Mouse (Mus musculus) hindbrain, embryonic 12.5 days (tissue): ENCODE results near the gene Dtx3. TPM values are rescaled to one million over a fixed set of nuclear protein-coding genes. Genes with fewer than 3 reads are reported as not detected.

ENCODE experiments used
- ATAC-seq: fragments of 200-750 bp; cut with Nextera tagmentation; 2 replicates; pipeline ENCODE4 v1.8.0; 2017; ENCODE audit warnings: moderate TSS enrichment; ENCODE audit not compliant: low FRiP score
- H3K27ac ChIP-seq: fragments of 300-500 bp; sonication (generic); 2 replicates; pipeline ENCODE4 v1.5.1; 2016; ENCODE audit warnings: mild to moderate bottlenecking
- H3K27me3 ChIP-seq: fragments of 300-500 bp; sonication (generic); 2 replicates; pipeline ENCODE4 v1.6.1; 2016; ENCODE audit warnings: mild to moderate bottlenecking
- H3K36me3 ChIP-seq: fragments of 300-500 bp; sonication (generic); 2 replicates; pipeline ENCODE4 v1.6.1; 2016; ENCODE audit warnings: mild to moderate bottlenecking
- H3K4me1 ChIP-seq: fragments of 300-500 bp; sonication (generic); 2 replicates; pipeline ENCODE4 v1.6.1; 2016
- H3K4me2 ChIP-seq: fragments of 300-500 bp; sonication (generic); replicated peaks from 2 replicates; pipeline ENCODE4 v1.6.1; 2016; ENCODE audit warnings: mild to moderate bottlenecking
- H3K4me3 ChIP-seq: fragments of 300-500 bp; sonication (generic); 2 replicates; pipeline ENCODE4 v1.5.1; 2016; ENCODE audit warnings: mild to moderate bottlenecking
- H3K9ac ChIP-seq: fragments of 300-500 bp; sonication (generic); 2 replicates; pipeline ENCODE4 v1.6.1; 2016; ENCODE audit warnings: mild to moderate bottlenecking, moderate library complexity
- H3K9me3 ChIP-seq: fragments of 300-500 bp; sonication (generic); replicated peaks from 2 replicates; pipeline ENCODE4 v1.6.1; 2016; ENCODE audit warnings: mild to moderate bottlenecking
- WGBS: fragments of 180-500 bp; shearing (Covaris S2); methylation state at CpG from one replicate; pipeline ENCODE4 v1.1.7; 2016; 5-methylcytosine and 5-hydroxymethylcytosine counted together
- polyA plus RNA-seq: library from polyadenylated mRNA; unstranded; fragments of >200 nt; fragmentation: Nextera tagmentation; extraction: Ambion mirVana; gene quantifications from 2 replicates; pipeline ENCODE4 v1.2.1, GENCODE M21; 2016

The Dtx3 gene
- polyA plus RNA-seq, 1 experiment from 2014 or later: 199 TPM

- Histone ChIP-seq H3K9ac (peak overlapping the region; percentile 88; the same call in 1 of the 2 replicates), H3K27ac (peak overlapping the region; percentile 87), H3K36me3 (peaks cover 21% of the 10 kb centered on the region; the same call in 1 of the 2 replicates), H3K4me3 (0 out of 2 replicates have a peak overlapping the region, but pooled peaks have one; percentile 63), H3K9me3 (no peaks in the 10 kb centered on the region), H3K27me3 (no peaks in the 10 kb centered on the region), H3K4me1 (peaks cover 47% of the 10 kb centered on the region), H3K4me2 (peak overlapping the region; percentile 96)
- ATAC-seq: no peak
- WGBS: 34% methylated on average over 14 of the region's 14 CpGs
Observed at GRCm38 (mm10) chr10:127190398-127191190, 4.9 kb downstream of the Dtx3 start.

- Histone ChIP-seq H3K9me3 (no peaks in the 10 kb centered on the region), H3K4me1 (peaks cover 47% of the 10 kb centered on the region), H3K4me3 (peak within 1 kb of the TSS; percentile 63), H3K36me3 (peaks cover 22% of the 10 kb centered on the region; the same call in 1 of the 2 replicates), H3K27me3 (no peaks in the 10 kb centered on the region), H3K9ac (peak within 1 kb of the TSS; percentile 88), H3K27ac (peak within 1 kb of the TSS; percentile 87), H3K4me2 (peak within 1 kb of the TSS; percentile 96)
- under 1% methylated on average over 35 of the region's 35 CpGs for WGBS
- ATAC-seq: no peak
Observed at GRCm38 (mm10) chr10:127189651-127190381, 5.7 kb downstream of the Dtx3 start, which contains the start of gene Arhgef25. TSS of gene Arhgef25 (minus strand) at chr10:127190083.

GRCm38 (mm10) chr10:127189116-127189650 is 6.3 kb downstream of the Dtx3 start:
- Histone ChIP-seq H3K4me3 (peak overlapping the region; percentile 63), H3K4me1 (peaks cover 47% of the 10 kb centered on the region), H3K36me3 (peaks cover 22% of the 10 kb centered on the region; the same call in 1 of the 2 replicates), H3K27ac (peak overlapping the region; percentile 87), H3K4me2 (peak overlapping the region; percentile 96), H3K27me3 (0 out of 2 replicates have a peak, but pooled peaks cover 5% of the 10 kb centered on the region), H3K9ac (peak overlapping the region; percentile 88), H3K9me3 (no peaks in the 10 kb centered on the region)
- ATAC-seq: peak; percentile 9
- under 1% methylated on average over 26 of the region's 26 CpGs for WGBS

- Histone ChIP-seq H3K4me3 (peak overlapping the region; percentile 63), H3K4me1 (peaks cover 52% of the 10 kb centered on the region), H3K9ac (peak overlapping the region; percentile 88), H3K27ac (peak overlapping the region; percentile 87), H3K4me2 (peak overlapping the region; percentile 96), H3K9me3 (no peaks in the 10 kb centered on the region), H3K27me3 (0 out of 2 replicates have a peak, but pooled peaks cover 6% of the 10 kb centered on the region), H3K36me3 (peaks cover 20% of the 10 kb centered on the region; the same call in 1 of the 2 replicates)
- 0% methylated on average over 31 of the region's 46 CpGs for WGBS
- ATAC-seq: peak; percentile 86
Observed at GRCm38 (mm10) chr10:127188465-127189115, 6.9 kb downstream of the Dtx3 start.

GRCm38 (mm10) chr10:127188079-127188453 is 7.5 kb downstream of the Dtx3 start:
- WGBS: 2% methylated on average over 18 of the region's 21 CpGs
- H3K4me1 ChIP-seq: peaks cover 54% of the 10 kb centered on the region
- peak; percentile 27; the same call in 1 of the 2 replicates for ATAC-seq

GRCm38 (mm10) chr10:127187371-127188078 is 8.0 kb downstream of the Dtx3 start:
- H3K4me1 ChIP-seq: peaks cover 54% of the 10 kb centered on the region
- no peaks in the 10 kb centered on the region for H3K9me3 ChIP-seq
- 39% methylated on average over 10 of the region's 10 CpGs for WGBS
- peaks cover 9% of the 10 kb centered on the region; the same call in 1 of the 2 replicates for H3K27me3 ChIP-seq
- peak overlapping the region; percentile 88 for H3K9ac ChIP-seq
- peak overlapping the region; percentile 63 for H3K4me3 ChIP-seq
- peak overlapping the region; percentile 96 for H3K4me2 ChIP-seq
- ATAC-seq: 0 out of 2 replicates have a peak, but pooled peaks have one; percentile 1
- peak overlapping the region; percentile 87 for H3K27ac ChIP-seq
- H3K36me3 ChIP-seq: peaks cover 14% of the 10 kb centered on the region; the same call in 1 of the 2 replicates

More at GRCm38 (mm10) chr10:127188079-127188453, 7.5 kb downstream of the Dtx3 start:
- peaks cover 15% of the 10 kb centered on the region; the same call in 1 of the 2 replicates for H3K36me3 ChIP-seq
- peak overlapping the region; percentile 87 for H3K27ac ChIP-seq
- peak overlapping the region; percentile 96 for H3K4me2 ChIP-seq
- H3K9ac ChIP-seq: peak overlapping the region; percentile 88
- H3K27me3 ChIP-seq: peaks cover 8% of the 10 kb centered on the region; the same call in 1 of the 2 replicates
- peak overlapping the region; percentile 63 for H3K4me3 ChIP-seq
- H3K9me3 ChIP-seq: no peaks in the 10 kb centered on the region

- peaks cover 7% of the 10 kb centered on the region; the same call in 1 of the 2 replicates for H3K36me3 ChIP-seq
- peaks cover 54% of the 10 kb centered on the region for H3K4me1 ChIP-seq
- no peak overlapping the region for H3K27ac ChIP-seq
- WGBS: 78% methylated on average over 1 of the region's 1 CpGs
- peaks cover 17% of the 10 kb centered on the region for H3K27me3 ChIP-seq
- H3K9me3 ChIP-seq: no peaks in the 10 kb centered on the region
- H3K4me2 ChIP-seq: no peak overlapping the region
- no peak overlapping the region for H3K9ac ChIP-seq
- ATAC-seq: no peak
- H3K4me3 ChIP-seq: no peak overlapping the region
Observed at GRCm38 (mm10) chr10:127186451-127186850, 9.1 kb downstream of the Dtx3 start.

- 85% methylated on average over 15 of the region's 15 CpGs for WGBS
- no peak overlapping the region for H3K27ac ChIP-seq
- H3K4me1 ChIP-seq: peaks cover 51% of the 10 kb centered on the region
- H3K36me3 ChIP-seq: 0 out of 2 replicates have a peak, but pooled peaks cover 4% of the 10 kb centered on the region
- H3K9me3 ChIP-seq: no peaks in the 10 kb centered on the region
- no peak for ATAC-seq
- H3K9ac ChIP-seq: no peak overlapping the region
- peaks cover 27% of the 10 kb centered on the region for H3K27me3 ChIP-seq
- H3K4me3 ChIP-seq: no peak overlapping the region
- no peak overlapping the region for H3K4me2 ChIP-seq
Observed at GRCm38 (mm10) chr10:127185506-127185905, 10.0 kb downstream of the Dtx3 start.

GRCm38 (mm10) chr10:127185101-127185500 is 10.4 kb downstream of the Dtx3 start:
- no peak overlapping the region for H3K27ac ChIP-seq
- no peak overlapping the region for H3K9ac ChIP-seq
- H3K4me1 ChIP-seq: peaks cover 51% of the 10 kb centered on the region
- H3K36me3 ChIP-seq: 0 out of 2 replicates have a peak, but pooled peaks cover 4% of the 10 kb centered on the region
- no peak for ATAC-seq
- H3K4me2 ChIP-seq: no peak overlapping the region
- WGBS: 65% methylated on average over 9 of the region's 9 CpGs
- H3K4me3 ChIP-seq: no peak overlapping the region
- H3K9me3 ChIP-seq: no peaks in the 10 kb centered on the region
- H3K27me3 ChIP-seq: peaks cover 31% of the 10 kb centered on the region

GRCm38 (mm10) chr10:127183759-127184158 is 11.8 kb downstream of the Dtx3 start:
- ATAC-seq: no peak
- 17% methylated on average over 20 of the region's 20 CpGs for whole genome bisulfite sequencing
- Histone ChIP-seq H3K36me3 (0 out of 2 replicates have a peak, but pooled peaks cover 4% of the 10 kb centered on the region), H3K4me2 (peak overlapping the region; percentile 24), H3K4me1 (peaks cover 43% of the 10 kb centered on the region), H3K9me3 (no peaks in the 10 kb centered on the region), H3K27ac (no peak overlapping the region), H3K4me3 (no peak overlapping the region), H3K27me3 (peaks cover 44% of the 10 kb centered on the region), H3K9ac (no peak overlapping the region)

GRCm38 (mm10) chr10:127182624-127183023 is 12.9 kb downstream of the Dtx3 start:
- 0 out of 2 replicates have a peak, but pooled peaks cover 4% of the 10 kb centered on the region for H3K36me3 ChIP-seq
- H3K4me3 ChIP-seq: no peak overlapping the region
- ATAC-seq: no peak
- H3K4me1 ChIP-seq: peaks cover 46% of the 10 kb centered on the region
- H3K4me2 ChIP-seq: no peak overlapping the region
- 0 out of 2 replicates have a peak overlapping the region, but pooled peaks have one; percentile 28 for H3K9ac ChIP-seq
- H3K27ac ChIP-seq: no peak overlapping the region
- no peaks in the 10 kb centered on the region for H3K9me3 ChIP-seq
- peaks cover 55% of the 10 kb centered on the region for H3K27me3 ChIP-seq
- WGBS: 85% methylated on average over 4 of the region's 4 CpGs
